Mouse (Mus musculus): ENCODE measurements around the gene Scrt2.
"Not testable (repeated sequence)": the region's sequence is repeated elsewhere in the genome, so short reads cannot be mapped to it uniquely, and the experiment has no call there.

Scrt2 gene

GRCm38 (mm10) chr2:152080685-152081541, at the start of gene Scrt2:
Gene Scrt2 (plus strand): TSS chr2:152081529.
- in situ Hi-C loops (cut with MboI; ENCODE audit: low sequenced_read_pairs), result no loop called here

- in situ Hi-C loops (cut with MboI; ENCODE audit: low sequenced_read_pairs), result no loop called here
Observed at GRCm38 (mm10) chr2:152040101-152040500, 41.2 kb upstream of the Scrt2 start.

GRCm38 (mm10) chr2:152047116-152048002, 34.0 kb upstream of the Scrt2 start:
- in situ Hi-C loops (cut with MboI; ENCODE audit: low sequenced_read_pairs), result no loop called here

GRCm38 (mm10) chr2:152048003-152048980, 33.0 kb upstream of the Scrt2 start:
- in situ Hi-C loops (cut with MboI; ENCODE audit: low sequenced_read_pairs), result no loop called here

GRCm38 (mm10) chr2:152048981-152049441, 32.3 kb upstream of the Scrt2 start:
- in situ Hi-C loops (cut with MboI; ENCODE audit: low sequenced_read_pairs), result no loop called here

- in situ Hi-C loops (cut with MboI; ENCODE audit: low sequenced_read_pairs), result no loop called here
Observed at GRCm38 (mm10) chr2:152049611-152050270, 31.6 kb upstream of the Scrt2 start.

- in situ Hi-C loops (cut with MboI; ENCODE audit: low sequenced_read_pairs), result no loop called here
Observed at GRCm38 (mm10) chr2:152050316-152050715, 31.0 kb upstream of the Scrt2 start.

GRCm38 (mm10) chr2:152051985-152052384, 29.3 kb upstream of the Scrt2 start:
- in situ Hi-C loops (cut with MboI; ENCODE audit: low sequenced_read_pairs), result no loop called here

GRCm38 (mm10) chr2:152055406-152055805, 25.9 kb upstream of the Scrt2 start:
- in situ Hi-C loops (cut with MboI; ENCODE audit: low sequenced_read_pairs), result no loop called here

- in situ Hi-C loops (cut with MboI; ENCODE audit: low sequenced_read_pairs), result no loop called here
Observed at GRCm38 (mm10) chr2:152056368-152057251, 24.7 kb upstream of the Scrt2 start.

GRCm38 (mm10) chr2:152057252-152057563, 24.1 kb upstream of the Scrt2 start:
- in situ Hi-C loops (cut with MboI; ENCODE audit: low sequenced_read_pairs), result no loop called here

GRCm38 (mm10) chr2:152062817-152063216, 18.5 kb upstream of the Scrt2 start:
- in situ Hi-C loops (cut with MboI; ENCODE audit: low sequenced_read_pairs), result not testable (repeated sequence)

GRCm38 (mm10) chr2:152068660-152069433, 12.5 kb upstream of the Scrt2 start:
- in situ Hi-C loops (cut with MboI; ENCODE audit: low sequenced_read_pairs), result no loop called here

GRCm38 (mm10) chr2:152069434-152069786, 11.9 kb upstream of the Scrt2 start:
- in situ Hi-C loops (cut with MboI; ENCODE audit: low sequenced_read_pairs), result no loop called here

- in situ Hi-C loops (cut with MboI; ENCODE audit: low sequenced_read_pairs), result no loop called here
Observed at GRCm38 (mm10) chr2:152069941-152070340, 11.4 kb upstream of the Scrt2 start.

GRCm38 (mm10) chr2:152074521-152074920, 6.8 kb upstream of the Scrt2 start:
- in situ Hi-C loops (cut with MboI; ENCODE audit: low sequenced_read_pairs), result no loop called here

- in situ Hi-C loops (cut with MboI; ENCODE audit: low sequenced_read_pairs), result loop anchor here (5.0 kb wide), 1 partner anchor 38 kb away; no protein-coding TSS in a partner anchor
Observed at GRCm38 (mm10) chr2:152075294-152075889, 5.9 kb upstream of the Scrt2 start.

- in situ Hi-C loops (cut with MboI; ENCODE audit: low sequenced_read_pairs), result loop anchor here (5.0 kb wide), 1 partner anchor 40 kb away; no protein-coding TSS in a partner anchor
Observed at GRCm38 (mm10) chr2:152077337-152077736, 4.0 kb upstream of the Scrt2 start.
